Mouse (Mus musculus) CH12.LX (cell line): ENCODE data around the gene Eps8.

Experiments used
- CTCF ChIP-seq, 2 experiments: IDR thresholded peaks in 1 of 2; conservative IDR thresholded peaks in 1 of 2; 2 replicates each; pipeline ENCODE4 v1.5.1; 2011 to 2012; ENCODE audit warnings: low read depth in 2 of 2, low read length in 2 of 2, improper control_type of control experiment in 1 of 2, inconsistent platforms in 1 of 2, mild to moderate bottlenecking in 1 of 2, moderate library complexity in 1 of 2
- GABPA ChIP-seq: IDR thresholded peaks from 2 replicates; pipeline ENCODE4 v1.6.1; 2012; ENCODE audit warnings: low read depth, low read length, improper control_type of control experiment, inconsistent platforms; ENCODE audit not compliant: insufficient replicate concordance
- JUND ChIP-seq: conservative IDR thresholded peaks from 2 replicates; pipeline ENCODE4 v1.6.1; 2011; ENCODE audit warnings: low read depth, low read length, improper control_type of control experiment
- KAT2A ChIP-seq: IDR thresholded peaks from 2 replicates; pipeline ENCODE4 v1.6.1; 2012; ENCODE audit warnings: low read length, improper control_type of control experiment, inconsistent platforms; ENCODE audit not compliant: insufficient replicate concordance
- POLR2A ChIP-seq: IDR thresholded peaks from 2 replicates; pipeline ENCODE4 v1.6.1; 2011; ENCODE audit warnings: low read depth, mild to moderate bottlenecking, improper control_type of control experiment, low read length

DNA sequence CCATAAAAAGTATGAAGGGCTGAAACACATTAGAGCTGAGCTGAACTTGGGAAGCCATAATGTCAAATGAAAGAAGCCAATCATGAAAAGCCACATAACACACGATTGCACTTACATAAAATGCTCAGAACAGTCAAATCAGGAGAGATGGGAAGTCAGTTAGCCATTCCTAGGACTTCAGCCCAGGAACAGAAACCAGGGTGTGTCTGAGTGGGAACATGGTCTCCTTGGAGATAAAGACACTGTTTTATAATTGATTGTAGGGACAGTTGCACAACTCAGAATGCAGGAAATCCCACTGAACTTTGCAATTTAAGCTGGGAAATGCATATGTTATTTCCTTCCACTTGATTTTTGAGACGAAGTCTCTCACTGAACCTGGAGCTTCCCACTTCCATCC is 28.0 kb upstream of the Eps8 start:
- no peak for TF ChIP-seq CTCF (conservative IDR thresholded peaks at IDR 0.05 in 1 of 2, IDR thresholded peaks at IDR 0.05 in 1 of 2; ENCODE audit: low read depth in 2 of 2, low read length in 2 of 2)
- TF ChIP-seq KAT2A = no peak
- TF ChIP-seq POLR2A = no peak
- no peak for TF ChIP-seq JUND
- no peak for TF ChIP-seq GABPA
